Mouse (Mus musculus): ENCODE results near the gene Frat2.

- TF ChIP-seq POLR2A (IDR thresholded peaks at IDR 0.05; ENCODE audit: insufficient read depth, low read length): no peak
- no peak for TF ChIP-seq CTCF (IDR thresholded peaks at IDR 0.05; ENCODE audit: low read depth, low read length)
Observed at GRCm38 (mm10) chr19:41838808-41839207, 9.1 kb downstream of the Frat2 start.
